Mouse (Mus musculus) forebrain, embryonic 12.5 days (tissue): ENCODE measurements around the gene Tmem183a. TPM values are rescaled to one million over a fixed set of nuclear protein-coding genes. Genes with fewer than 3 reads are reported as not detected.

Source experiments
- ATAC-seq: fragments of 200-750 bp; cut with Nextera tagmentation; 2 replicates; pipeline ENCODE4 v1.8.0; 2017; ENCODE audit warnings: moderate TSS enrichment; ENCODE audit not compliant: low FRiP score
- H3K27ac ChIP-seq: fragments of 300-500 bp; sonication (generic); 2 replicates; pipeline ENCODE4 v1.5.1; 2016; ENCODE audit warnings: mild to moderate bottlenecking
- H3K27me3 ChIP-seq: fragments of 300-500 bp; sonication (generic); 2 replicates; pipeline ENCODE4 v1.6.1; 2016; ENCODE audit warnings: mild to moderate bottlenecking
- H3K36me3 ChIP-seq: fragments of 300-500 bp; sonication (generic); replicated peaks from 2 replicates; pipeline ENCODE4 v1.6.1; 2016; ENCODE audit warnings: mild to moderate bottlenecking
- H3K4me1 ChIP-seq: fragments of 300-500 bp; sonication (generic); 2 replicates; pipeline ENCODE4 v1.6.1; 2016
- H3K4me2 ChIP-seq: fragments of 300-500 bp; sonication (generic); 2 replicates; pipeline ENCODE4 v1.6.1; 2016; ENCODE audit warnings: mild to moderate bottlenecking, moderate library complexity
- H3K4me3 ChIP-seq: fragments of 300-500 bp; sonication (generic); replicated peaks from 2 replicates; pipeline ENCODE4 v1.5.1; 2016; ENCODE audit warnings: mild to moderate bottlenecking
- H3K9ac ChIP-seq: fragments of 300-500 bp; sonication (generic); 2 replicates; pipeline ENCODE4 v1.6.1; 2016; ENCODE audit warnings: mild to moderate bottlenecking
- H3K9me3 ChIP-seq: fragments of 300-500 bp; sonication (generic); 2 replicates; pipeline ENCODE4 v1.6.1; 2016
- WGBS: fragments of 180-500 bp; shearing (Covaris S2); methylation state at CpG from one replicate; pipeline ENCODE4 v1.1.7; 2016; 5-methylcytosine and 5-hydroxymethylcytosine counted together
- polyA plus RNA-seq: library from polyadenylated mRNA; unstranded; fragments of >200 nt; fragmentation: Nextera tagmentation; extraction: Ambion mirVana; gene quantifications from 2 replicates; pipeline ENCODE4 v1.2.1, GENCODE M21; 2016

Gene Tmem183a
- polyA plus RNA-seq, 1 experiment from 2014 or later, result 130 TPM

GRCm38 (mm10) chr1:134374124-134374523, 12.3 kb upstream of the Tmem183a start:
- H3K27ac ChIP-seq, result no peak overlapping the region
- 68% methylated on average over 2 of the region's 2 CpGs for WGBS
- H3K36me3 ChIP-seq, result no peaks in the 10 kb centered on the region
- H3K27me3 ChIP-seq, result no peaks in the 10 kb centered on the region
- H3K4me1 ChIP-seq, result no peaks in the 10 kb centered on the region
- H3K4me3 ChIP-seq, result no peak overlapping the region
- no peaks in the 10 kb centered on the region for H3K9me3 ChIP-seq
- no peak overlapping the region for H3K4me2 ChIP-seq
- no peak overlapping the region for H3K9ac ChIP-seq
- ATAC-seq, result no peak

GRCm38 (mm10) chr1:134368777-134369337, 7.1 kb upstream of the Tmem183a start:
- ATAC-seq, result no peak
- H3K4me1 ChIP-seq, result no peaks in the 10 kb centered on the region
- WGBS, result 57% methylated on average over 9 of the region's 9 CpGs
- no peaks in the 10 kb centered on the region for H3K9me3 ChIP-seq
- H3K9ac ChIP-seq, result no peak overlapping the region
- H3K27ac ChIP-seq, result no peak overlapping the region
- H3K36me3 ChIP-seq, result no peaks in the 10 kb centered on the region
- H3K27me3 ChIP-seq, result no peaks in the 10 kb centered on the region; the same call in 1 of the 2 replicates
- no peak overlapping the region for H3K4me2 ChIP-seq
- no peak overlapping the region for H3K4me3 ChIP-seq

GRCm38 (mm10) chr1:134365491-134365890, 3.7 kb upstream of the Tmem183a start:
- 68% methylated on average over 5 of the region's 5 CpGs for WGBS

GRCm38 (mm10) chr1:134363194-134363593, 1.4 kb upstream of the Tmem183a start:
- WGBS, result 75% methylated on average over 4 of the region's 4 CpGs
- Histone ChIP-seq H3K4me2 (no peak overlapping the region), H3K4me3 (no peak overlapping the region), H3K36me3 (peaks cover 14% of the 10 kb centered on the region), H3K9me3 (no peaks in the 10 kb centered on the region), H3K9ac (no peak overlapping the region), H3K27me3 (no peaks in the 10 kb centered on the region; the same call in 1 of the 2 replicates), H3K27ac (no peak overlapping the region), H3K4me1 (peaks cover 15% of the 10 kb centered on the region)
- no peak for ATAC-seq

More at GRCm38 (mm10) chr1:134365491-134365890, 3.7 kb upstream of the Tmem183a start:
- no peak overlapping the region for H3K4me2 ChIP-seq
- ATAC-seq, result no peak
- no peaks in the 10 kb centered on the region; the same call in 1 of the 2 replicates for H3K27me3 ChIP-seq
- no peak overlapping the region for H3K4me3 ChIP-seq
- H3K4me1 ChIP-seq, result peaks cover 12% of the 10 kb centered on the region
- H3K27ac ChIP-seq, result no peak overlapping the region
- H3K9me3 ChIP-seq, result no peaks in the 10 kb centered on the region
- H3K9ac ChIP-seq, result no peak overlapping the region
- no peaks in the 10 kb centered on the region for H3K36me3 ChIP-seq

GRCm38 (mm10) chr1:134361195-134361856, 453 bp downstream of the Tmem183a start:
- Histone ChIP-seq H3K4me3 (peak overlapping the region; percentile 92), H3K9ac (peak overlapping the region; percentile 93), H3K4me2 (peak overlapping the region; percentile 80), H3K36me3 (peaks cover 24% of the 10 kb centered on the region), H3K27me3 (no peaks in the 10 kb centered on the region), H3K27ac (peak overlapping the region; percentile 76), H3K9me3 (no peaks in the 10 kb centered on the region), H3K4me1 (peaks cover 15% of the 10 kb centered on the region)
- 1% methylated on average over 40 of the region's 44 CpGs for WGBS
- peak; percentile 86 for ATAC-seq

- peak overlapping the region; percentile 92 for H3K4me3 ChIP-seq
Measured at GRCm38 (mm10) chr1:134360656-134361055, 1.1 kb downstream of the Tmem183a start.

GRCm38 (mm10) chr1:134357461-134357860, 4.3 kb downstream of the Tmem183a start:
- H3K4me2 ChIP-seq, result no peak overlapping the region
- no peak overlapping the region for H3K9ac ChIP-seq
- no peaks in the 10 kb centered on the region for H3K9me3 ChIP-seq
- no peaks in the 10 kb centered on the region for H3K27me3 ChIP-seq
- H3K27ac ChIP-seq, result no peak overlapping the region
- ATAC-seq, result no peak
- H3K4me1 ChIP-seq, result peaks cover 13% of the 10 kb centered on the region
- H3K36me3 ChIP-seq, result peaks cover 61% of the 10 kb centered on the region
- 94% methylated on average over 4 of the region's 4 CpGs for WGBS
- H3K4me3 ChIP-seq, result no peak overlapping the region

More at GRCm38 (mm10) chr1:134360656-134361055, 1.1 kb downstream of the Tmem183a start:
- Histone ChIP-seq H3K9ac (peak overlapping the region; percentile 93), H3K27ac (no peak overlapping the region), H3K4me2 (peak overlapping the region; percentile 80), H3K36me3 (peaks cover 31% of the 10 kb centered on the region), H3K27me3 (no peaks in the 10 kb centered on the region), H3K4me1 (peaks cover 15% of the 10 kb centered on the region), H3K9me3 (no peaks in the 10 kb centered on the region)
- no peak for ATAC-seq
- WGBS, result 89% methylated on average over 7 of the region's 7 CpGs

GRCm38 (mm10) chr1:134353326-134353725, 8.5 kb downstream of the Tmem183a start:
- 90% methylated on average over 2 of the region's 2 CpGs for WGBS
- Histone ChIP-seq H3K36me3 (peaks cover 82% of the 10 kb centered on the region), H3K9me3 (no peaks in the 10 kb centered on the region), H3K4me3 (no peak overlapping the region), H3K27ac (no peak overlapping the region), H3K4me1 (no peaks in the 10 kb centered on the region), H3K4me2 (no peak overlapping the region), H3K27me3 (no peaks in the 10 kb centered on the region), H3K9ac (no peak overlapping the region)
- ATAC-seq, result no peak

- no peak for ATAC-seq
- 90% methylated on average over 9 of the region's 9 CpGs for WGBS
- H3K4me1 ChIP-seq, result peaks cover 15% of the 10 kb centered on the region
- H3K27ac ChIP-seq, result no peak overlapping the region
- no peak overlapping the region for H3K4me3 ChIP-seq
- H3K9ac ChIP-seq, result no peak overlapping the region
- H3K4me2 ChIP-seq, result no peak overlapping the region
- 0 out of 2 replicates have a peak, but pooled peaks cover 6% of the 10 kb centered on the region for H3K27me3 ChIP-seq
- H3K9me3 ChIP-seq, result no peaks in the 10 kb centered on the region
- peaks cover 61% of the 10 kb centered on the region for H3K36me3 ChIP-seq
Measured at GRCm38 (mm10) chr1:134347791-134348190, 14.0 kb downstream of the Tmem183a start.

- H3K4me3 ChIP-seq, result peak overlapping the region; percentile 48
- 77% methylated on average over 4 of the region's 4 CpGs for WGBS
Measured at GRCm38 (mm10) chr1:134345075-134345474, 16.7 kb downstream of the Tmem183a start.

GRCm38 (mm10) chr1:134344005-134344950, 17.5 kb downstream of the Tmem183a start:
- Histone ChIP-seq H3K27ac (no peak overlapping the region), H3K4me2 (peak overlapping the region; percentile 78), H3K9me3 (no peaks in the 10 kb centered on the region), H3K27me3 (0 out of 2 replicates have a peak, but pooled peaks cover 10% of the 10 kb centered on the region), H3K36me3 (peaks cover 26% of the 10 kb centered on the region), H3K9ac (peak overlapping the region; percentile 60), H3K4me3 (peak overlapping the region; percentile 48), H3K4me1 (peaks cover 15% of the 10 kb centered on the region)
- ATAC-seq, result peak; percentile 97
- WGBS, result under 1% methylated on average over 54 of the region's 54 CpGs

More at GRCm38 (mm10) chr1:134345075-134345474, 16.7 kb downstream of the Tmem183a start:
- no peak overlapping the region for H3K9ac ChIP-seq
- H3K4me1 ChIP-seq, result peaks cover 15% of the 10 kb centered on the region
- peak overlapping the region; percentile 78 for H3K4me2 ChIP-seq
- H3K27me3 ChIP-seq, result 0 out of 2 replicates have a peak, but pooled peaks cover 10% of the 10 kb centered on the region
- H3K9me3 ChIP-seq, result no peaks in the 10 kb centered on the region
- H3K36me3 ChIP-seq, result peaks cover 34% of the 10 kb centered on the region
- ATAC-seq, result no peak
- H3K27ac ChIP-seq, result no peak overlapping the region

- ATAC-seq, result no peak
- Histone ChIP-seq H3K4me2 (peak overlapping the region; percentile 78), H3K36me3 (peaks cover 23% of the 10 kb centered on the region), H3K4me3 (peak overlapping the region; percentile 48; the same call in 1 of the 2 replicates), H3K4me1 (peaks cover 15% of the 10 kb centered on the region), H3K9me3 (no peaks in the 10 kb centered on the region), H3K9ac (no peak overlapping the region), H3K27ac (no peak overlapping the region), H3K27me3 (0 out of 2 replicates have a peak, but pooled peaks cover 10% of the 10 kb centered on the region)
- 6% methylated on average over 2 of the region's 2 CpGs for WGBS
Measured at GRCm38 (mm10) chr1:134343567-134343966, 18.2 kb downstream of the Tmem183a start.
